Mouse (Mus musculus) limb, embryonic 13.5 days (tissue): ENCODE data around the gene Olfr506. TPM values are rescaled to one million over a fixed set of nuclear protein-coding genes. Genes with fewer than 3 reads are reported as not detected.
"Not testable (repeated sequence)": the region's sequence is repeated elsewhere in the genome, so short reads cannot be mapped to it uniquely, and the experiment has no call there.

Experiments
- ATAC-seq: fragments of 200-750 bp; cut with Nextera tagmentation; 2 replicates; pipeline ENCODE4 v1.8.0; 2017; ENCODE audit warnings: low read depth, moderate number of reproducible peaks, moderate TSS enrichment; ENCODE audit not compliant: low FRiP score
- H3K27ac ChIP-seq: fragments of 300-500 bp; sonication (generic); 2 replicates; pipeline ENCODE4 v1.5.1; 2015; ENCODE audit warnings: inconsistent platforms, mild to moderate bottlenecking, moderate library complexity
- H3K27me3 ChIP-seq: fragments of 300-500 bp; sonication (generic); 2 replicates; pipeline ENCODE4 v1.6.1; 2015; ENCODE audit warnings: mild to moderate bottlenecking, inconsistent platforms
- H3K36me3 ChIP-seq: fragments of 300-500 bp; sonication (generic); 2 replicates; pipeline ENCODE4 v1.6.1; 2015; ENCODE audit warnings: inconsistent platforms, mild to moderate bottlenecking, moderate library complexity
- H3K4me1 ChIP-seq: fragments of 300-500 bp; sonication (generic); 2 replicates; pipeline ENCODE4 v1.6.1; 2015; ENCODE audit warnings: inconsistent platforms
- H3K4me2 ChIP-seq: fragments of 300-500 bp; sonication (generic); replicated peaks from 2 replicates; pipeline ENCODE4 v1.6.1; 2015; ENCODE audit warnings: inconsistent platforms, mild to moderate bottlenecking, moderate library complexity
- H3K4me3 ChIP-seq: fragments of 300-500 bp; sonication (generic); 2 replicates; pipeline ENCODE4 v1.5.1; 2015; ENCODE audit warnings: moderate library complexity, mild to moderate bottlenecking, inconsistent platforms
- H3K9ac ChIP-seq: fragments of 300-500 bp; sonication (generic); 2 replicates; pipeline ENCODE4 v1.6.1; 2015; ENCODE audit warnings: mild to moderate bottlenecking, inconsistent platforms
- H3K9me3 ChIP-seq: fragments of 300-500 bp; sonication (generic); 2 replicates; pipeline ENCODE4 v1.6.1; 2016; ENCODE audit warnings: inconsistent platforms
- WGBS: fragments of 180-500 bp; shearing (Covaris S2); methylation state at CpG from one replicate; pipeline ENCODE4 v1.1.7; 2015; 5-methylcytosine and 5-hydroxymethylcytosine counted together
- polyA plus RNA-seq: library from polyadenylated mRNA; unstranded; fragments of >200 nt; fragmentation: Nextera tagmentation; extraction: Ambion mirVana; gene quantifications from 2 replicates; pipeline ENCODE4 v1.2.1, GENCODE M21; 2015

The Olfr506 gene
- polyA plus RNA-seq = not detected in 2 replicates

DNA sequence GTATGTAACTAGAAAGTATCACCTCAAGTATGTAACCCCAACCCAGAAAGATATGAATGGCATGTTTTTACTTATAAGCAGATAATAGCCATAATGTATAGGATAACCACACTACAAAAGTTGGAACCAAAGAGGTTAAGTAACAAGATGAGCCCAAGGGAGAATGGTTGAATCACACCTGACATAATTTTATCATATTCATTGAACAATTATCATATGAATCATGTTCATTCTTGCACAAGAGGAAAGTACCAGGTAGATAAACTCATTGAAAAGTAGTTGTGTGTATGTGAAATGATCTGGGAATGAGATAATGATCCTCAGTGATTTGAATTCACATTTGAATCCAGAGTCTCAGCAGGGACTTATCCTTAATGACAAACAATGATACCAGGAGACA lies at the start of gene Olfr506:
Olfr506 (plus strand) TSS at position 301 of the 400 bp plus-strand sequence.
- no peak within 1 kb of the TSS for H3K27ac ChIP-seq
- H3K36me3 ChIP-seq = no peaks in the 10 kb centered on the region
- H3K9ac ChIP-seq = no peak within 1 kb of the TSS
- no peak within 1 kb of the TSS for H3K4me2 ChIP-seq
- no peaks in the 10 kb centered on the region for H3K27me3 ChIP-seq
- H3K9me3 ChIP-seq = no peaks in the 10 kb centered on the region
- no peaks in the 10 kb centered on the region for H3K4me1 ChIP-seq
- H3K4me3 ChIP-seq = no peak within 1 kb of the TSS
- ATAC-seq = no peak

DNA sequence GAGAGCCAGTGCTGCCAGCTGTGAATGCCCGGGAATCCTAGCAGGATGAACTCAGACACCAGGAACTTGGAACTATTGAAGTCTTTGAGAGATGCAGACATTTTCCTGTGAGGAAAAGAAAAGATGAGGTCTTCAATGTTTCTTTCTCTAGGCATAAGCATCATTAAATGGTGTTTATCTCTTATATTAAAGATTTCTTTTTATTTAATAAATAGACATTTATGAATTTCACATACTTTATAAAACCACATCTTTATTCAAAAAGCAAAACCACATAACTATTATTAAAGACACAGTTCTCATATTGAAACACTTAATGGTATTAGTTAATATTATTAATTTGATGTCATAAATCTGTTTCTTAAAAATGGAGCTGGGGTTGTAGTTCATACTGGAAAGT lies 44.9 kb upstream of the Olfr506 start, which contains the start of gene Olfr504:
Olfr504 (minus strand) TSS at position 101 of the 400 bp plus-strand sequence.
- no peak within 1 kb of the TSS for H3K4me2 ChIP-seq
- WGBS = 89% methylated on average over 1 of the region's 1 CpGs
- ATAC-seq = no peak
- H3K9me3 ChIP-seq = 0 out of 2 replicates have a peak, but pooled peaks cover 4% of the 10 kb centered on the region
- H3K4me1 ChIP-seq = no peaks in the 10 kb centered on the region
- no peak within 1 kb of the TSS for H3K4me3 ChIP-seq
- H3K27me3 ChIP-seq = no peaks in the 10 kb centered on the region
- H3K27ac ChIP-seq = no peak within 1 kb of the TSS
- no peaks in the 10 kb centered on the region for H3K36me3 ChIP-seq
- no peak within 1 kb of the TSS for H3K9ac ChIP-seq

DNA sequence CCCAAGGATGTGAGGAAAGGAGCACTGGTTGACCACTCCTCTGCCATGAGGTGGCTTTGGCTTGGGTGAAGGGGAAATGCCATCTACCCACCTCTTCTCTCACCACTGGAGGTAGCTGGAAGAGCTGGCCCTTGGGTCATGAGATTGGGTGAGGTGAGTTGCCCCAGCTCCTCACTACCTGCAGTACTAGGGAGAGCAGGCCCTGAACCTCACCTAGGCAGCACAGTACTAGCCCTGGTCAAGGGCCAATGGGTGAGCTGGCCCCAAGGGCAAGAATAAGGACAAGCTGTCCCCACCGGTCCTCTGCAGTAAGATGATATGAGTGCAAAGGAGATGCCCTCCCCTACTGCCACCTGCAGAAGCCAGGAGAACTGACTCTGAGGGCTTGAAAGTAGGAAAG lies 20.8 kb upstream of the Olfr506 start:
- ATAC-seq = no peak
- Histone ChIP-seq H3K4me2 (no peak overlapping the region), H3K4me3 (no peak overlapping the region), H3K9me3 (no peaks in the 10 kb centered on the region), H3K27ac (no peak overlapping the region), H3K4me1 (no peaks in the 10 kb centered on the region), H3K27me3 (no peaks in the 10 kb centered on the region), H3K9ac (no peak overlapping the region), H3K36me3 (no peaks in the 10 kb centered on the region)
- 100% methylated on average over 1 of the region's 1 CpGs for WGBS

DNA sequence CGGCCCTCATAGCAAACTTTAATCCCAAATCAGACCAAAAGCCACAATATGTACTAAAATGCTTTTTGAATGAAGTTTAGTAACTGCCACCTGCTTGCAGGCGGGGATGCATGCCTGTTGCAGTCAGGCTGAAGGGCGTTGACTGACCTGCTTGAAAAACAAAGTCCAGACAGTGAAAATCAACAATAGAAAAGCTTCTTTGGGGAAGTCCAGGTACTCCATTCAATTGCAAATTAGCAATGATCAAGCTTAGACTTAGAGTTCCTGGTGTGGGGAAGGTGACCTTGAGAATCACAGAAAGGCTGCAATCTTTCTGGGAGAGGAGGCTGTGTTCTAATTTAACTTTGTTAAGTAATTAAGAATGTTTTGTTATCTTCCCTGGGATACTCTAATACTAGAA lies 8.7 kb upstream of the Olfr506 start:
- H3K27ac ChIP-seq, H3K9me3 ChIP-seq, ATAC-seq, H3K36me3 ChIP-seq, H3K4me1 ChIP-seq, H3K9ac ChIP-seq, H3K27me3 ChIP-seq, H3K4me3 ChIP-seq, H3K4me2 ChIP-seq: not testable (repeated sequence)
- 80% methylated on average over 3 of the region's 3 CpGs for WGBS

DNA sequence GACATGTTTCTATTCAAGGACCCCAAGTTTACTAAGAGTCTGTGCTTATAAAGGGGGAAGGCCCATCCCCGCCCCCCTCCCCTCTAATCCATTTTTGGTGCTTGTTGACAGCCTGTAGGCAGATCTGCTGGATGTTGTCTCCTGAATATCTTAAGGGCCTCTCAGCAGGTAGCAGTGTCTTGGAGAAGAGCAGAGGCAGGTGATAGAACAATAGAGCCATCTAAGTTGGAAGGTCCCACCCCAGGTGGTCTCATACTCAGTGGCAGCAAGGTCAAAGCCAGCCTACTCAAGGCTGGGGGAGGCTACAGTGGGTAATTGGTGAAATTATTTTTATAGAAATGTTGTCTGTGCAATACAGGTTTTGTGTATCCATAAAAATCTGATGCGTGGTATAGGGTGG lies 3.5 kb downstream of the Olfr506 start:
- Histone ChIP-seq H3K4me1 (no peaks in the 10 kb centered on the region), H3K27me3 (no peaks in the 10 kb centered on the region), H3K36me3 (no peaks in the 10 kb centered on the region), H3K9me3 (no peaks in the 10 kb centered on the region), H3K4me2 (no peak overlapping the region), H3K4me3 (no peak overlapping the region), H3K27ac (no peak overlapping the region), H3K9ac (no peak overlapping the region)
- ATAC-seq = no peak
- 83% methylated on average over 2 of the region's 2 CpGs for WGBS

DNA sequence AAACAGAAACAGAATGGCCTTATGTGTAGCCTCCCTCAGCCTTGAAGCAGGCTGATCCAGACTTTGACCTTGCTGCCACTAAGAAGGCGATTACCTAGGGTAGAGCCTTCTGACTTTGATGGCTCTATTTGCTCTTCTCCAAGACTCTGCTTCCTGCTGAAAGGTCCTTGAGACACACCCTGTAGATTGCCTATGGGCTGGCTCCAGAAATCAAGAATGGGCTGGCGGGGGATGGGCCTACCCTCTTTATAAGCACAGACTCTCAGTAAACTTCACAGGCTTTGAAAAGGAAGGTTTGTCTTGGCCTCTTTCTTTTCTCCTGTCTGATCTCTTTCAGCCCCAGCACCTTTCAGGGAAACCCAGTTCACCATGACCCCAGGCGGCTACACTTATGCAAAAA lies 6.2 kb downstream of the Olfr506 start:
- WGBS = 70% methylated on average over 3 of the region's 3 CpGs
- not testable (repeated sequence) for H3K9ac ChIP-seq, H3K4me2 ChIP-seq, H3K27ac ChIP-seq, H3K4me3 ChIP-seq, H3K9me3 ChIP-seq, ATAC-seq, H3K4me1 ChIP-seq, H3K27me3 ChIP-seq, H3K36me3 ChIP-seq

DNA sequence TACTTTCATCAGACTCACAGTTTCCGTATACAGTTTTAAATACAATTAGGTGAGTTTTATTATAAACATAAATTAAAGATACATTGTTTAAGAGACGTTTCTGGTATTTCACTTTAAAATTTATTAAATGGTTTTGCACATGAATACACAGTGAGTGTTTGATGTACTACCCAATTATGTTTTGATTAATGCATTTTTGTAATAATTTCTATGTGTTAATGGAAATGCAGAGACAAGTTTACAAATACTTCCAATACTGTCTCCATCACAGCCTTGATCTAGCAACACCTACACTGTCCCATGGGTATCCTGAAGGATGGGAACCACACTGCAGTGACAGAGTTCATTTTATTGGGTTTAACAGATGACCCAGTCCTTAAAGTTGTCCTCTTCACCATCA lies 10.9 kb downstream of the Olfr506 start, which contains the start of gene Olfr507:
Olfr507 (plus strand) TSS at position 301 of the 400 bp plus-strand sequence.
- no peak for ATAC-seq
- H3K4me3 ChIP-seq = no peak within 1 kb of the TSS
- no peak within 1 kb of the TSS for H3K4me2 ChIP-seq
- no peaks in the 10 kb centered on the region for H3K27me3 ChIP-seq
- no peaks in the 10 kb centered on the region for H3K4me1 ChIP-seq
- no peaks in the 10 kb centered on the region for H3K36me3 ChIP-seq
- H3K27ac ChIP-seq = no peak within 1 kb of the TSS
- 71% methylated on average over 2 of the region's 2 CpGs for WGBS
- H3K9me3 ChIP-seq = no peaks in the 10 kb centered on the region
- H3K9ac ChIP-seq = no peak within 1 kb of the TSS

DNA sequence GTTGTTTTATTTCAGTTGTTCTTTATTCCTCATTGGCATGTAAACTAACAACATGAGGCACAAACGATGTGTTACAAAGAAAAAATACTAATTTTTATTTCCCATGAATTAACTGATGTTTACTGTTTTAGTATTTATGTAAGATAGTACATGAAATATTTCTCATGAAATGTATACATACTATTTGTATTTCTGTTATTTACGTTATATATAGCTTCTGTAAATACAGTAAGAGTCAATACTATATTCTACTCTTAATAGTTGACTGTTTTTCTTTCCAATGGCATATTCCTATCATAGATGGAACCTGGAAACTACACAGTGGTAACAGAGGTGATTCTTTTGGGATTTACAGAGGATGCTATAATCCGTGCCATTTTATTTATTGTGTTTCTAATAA lies 19.1 kb downstream of the Olfr506 start, which contains the start of gene Olfr508:
Olfr508 (plus strand) TSS at position 301 of the 400 bp plus-strand sequence.
- ATAC-seq = no peak
- Histone ChIP-seq H3K9ac (no peak within 1 kb of the TSS), H3K4me2 (no peak within 1 kb of the TSS), H3K4me3 (no peak within 1 kb of the TSS), H3K9me3 (no peaks in the 10 kb centered on the region), H3K27me3 (no peaks in the 10 kb centered on the region), H3K36me3 (no peaks in the 10 kb centered on the region), H3K27ac (no peak within 1 kb of the TSS), H3K4me1 (no peaks in the 10 kb centered on the region)
- 87% methylated on average over 3 of the region's 3 CpGs for WGBS

DNA sequence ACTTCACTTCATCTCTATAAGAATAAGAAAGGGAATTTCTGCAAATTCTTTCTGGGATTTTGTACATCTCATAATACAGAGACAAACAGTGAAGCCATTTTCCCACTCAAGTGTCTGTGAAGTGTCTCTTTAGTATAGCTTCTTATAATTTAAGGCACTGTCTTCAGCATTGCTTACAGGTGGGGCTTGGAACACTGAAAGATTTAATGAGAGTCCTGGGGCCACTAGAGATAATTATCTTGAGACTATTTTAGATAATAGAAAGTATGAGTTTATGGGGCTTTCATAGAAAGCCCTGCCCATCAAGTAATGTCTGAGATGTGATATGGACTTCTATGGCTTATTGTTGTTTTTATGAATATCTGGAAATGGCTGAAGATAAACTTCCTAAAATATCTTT lies 41.2 kb downstream of the Olfr506 start, which contains the start of gene Olfr509:
Olfr509 (minus strand) TSS at position 101 of the 400 bp plus-strand sequence.
- Histone ChIP-seq H3K4me1 (no peaks in the 10 kb centered on the region), H3K36me3 (no peaks in the 10 kb centered on the region), H3K9me3 (no peaks in the 10 kb centered on the region), H3K27ac (no peak within 1 kb of the TSS), H3K4me3 (no peak within 1 kb of the TSS), H3K27me3 (no peaks in the 10 kb centered on the region), H3K4me2 (no peak within 1 kb of the TSS), H3K9ac (no peak within 1 kb of the TSS)
- no peak for ATAC-seq

DNA sequence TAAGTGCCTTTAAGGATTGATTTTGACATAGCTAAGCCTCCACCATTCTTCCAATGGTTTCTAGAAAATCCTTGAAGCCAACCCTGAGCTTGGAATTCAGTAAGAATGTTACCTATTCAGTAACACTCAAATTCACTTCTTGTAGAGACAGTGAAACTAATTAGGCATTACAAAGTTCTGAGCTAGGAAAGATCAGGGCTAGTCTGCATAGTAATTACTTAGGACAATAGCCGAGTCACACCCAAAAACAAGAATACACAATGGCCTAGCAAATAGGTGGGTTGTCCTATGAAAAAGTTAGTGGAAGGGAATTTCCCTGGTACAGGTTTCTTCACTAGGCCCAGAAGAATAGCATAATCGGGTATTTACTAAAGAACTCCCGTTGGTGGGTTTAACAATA lies 51.8 kb downstream of the Olfr506 start:
- Histone ChIP-seq H3K4me1 (no peaks in the 10 kb centered on the region), H3K4me3 (no peak overlapping the region), H3K36me3 (no peaks in the 10 kb centered on the region), H3K4me2 (no peak overlapping the region), H3K27ac (no peak overlapping the region), H3K9ac (no peak overlapping the region), H3K9me3 (no peaks in the 10 kb centered on the region), H3K27me3 (no peaks in the 10 kb centered on the region)
- 87% methylated on average over 3 of the region's 3 CpGs for WGBS
- no peak for ATAC-seq

Other genes with a start within 250 kb of the Olfr506 start
- gene Olfr494, start 245.5 kb upstream of the Olfr506 start, polyA plus RNA-seq = not detected in 2 replicates
- gene Olfr495, start 217.6 kb upstream of the Olfr506 start, polyA plus RNA-seq = not detected in 2 replicates
- not detected in 2 replicates for gene Olfr497, start 190.4 kb upstream of the Olfr506 start, polyA plus RNA-seq
- not detected in 2 replicates for gene Olfr498, start 145.5 kb upstream of the Olfr506 start, polyA plus RNA-seq
- gene Olfr502, start 85.7 kb upstream of the Olfr506 start, polyA plus RNA-seq = not detected in 2 replicates
- not detected in 2 replicates for gene Olfr503, start 66.3 kb upstream of the Olfr506 start, polyA plus RNA-seq
- not detected in 2 replicates for gene Olfr504, start 45.0 kb upstream of the Olfr506 start, polyA plus RNA-seq
- gene Olfr507, start 11.0 kb downstream of the Olfr506 start, polyA plus RNA-seq = not detected in 2 replicates
- gene Olfr508, start 19.2 kb downstream of the Olfr506 start, polyA plus RNA-seq = not detected in 2 replicates
- gene Olfr509, start 41.1 kb downstream of the Olfr506 start, polyA plus RNA-seq = 0.05 and 0.09 TPM in 2 replicates
- gene Olfr510, start 55.6 kb downstream of the Olfr506 start, polyA plus RNA-seq = not detected in 2 replicates
- gene Olfr512, start 102.5 kb downstream of the Olfr506 start, polyA plus RNA-seq = not detected in 2 replicates
- not detected in 2 replicates for gene Olfr513, start 140.2 kb downstream of the Olfr506 start, polyA plus RNA-seq
- gene Olfr514, start 215.2 kb downstream of the Olfr506 start, polyA plus RNA-seq = not detected in 2 replicates
- gene Olfr516, start 239.7 kb downstream of the Olfr506 start, polyA plus RNA-seq = not detected in 2 replicates